Mouse (Mus musculus): ENCODE measurements around the gene Efna2. TPM values are rescaled to one million over a fixed set of nuclear protein-coding genes. Genes with fewer than 3 reads are reported as not detected.
A peak's percentile ranks its signal among the peaks of the same experiment; 100 is the strongest.

Efna2 gene
- total RNA-seq, 2 experiments from 2014 or later: 18.4 to 19.1 TPM

DNA sequence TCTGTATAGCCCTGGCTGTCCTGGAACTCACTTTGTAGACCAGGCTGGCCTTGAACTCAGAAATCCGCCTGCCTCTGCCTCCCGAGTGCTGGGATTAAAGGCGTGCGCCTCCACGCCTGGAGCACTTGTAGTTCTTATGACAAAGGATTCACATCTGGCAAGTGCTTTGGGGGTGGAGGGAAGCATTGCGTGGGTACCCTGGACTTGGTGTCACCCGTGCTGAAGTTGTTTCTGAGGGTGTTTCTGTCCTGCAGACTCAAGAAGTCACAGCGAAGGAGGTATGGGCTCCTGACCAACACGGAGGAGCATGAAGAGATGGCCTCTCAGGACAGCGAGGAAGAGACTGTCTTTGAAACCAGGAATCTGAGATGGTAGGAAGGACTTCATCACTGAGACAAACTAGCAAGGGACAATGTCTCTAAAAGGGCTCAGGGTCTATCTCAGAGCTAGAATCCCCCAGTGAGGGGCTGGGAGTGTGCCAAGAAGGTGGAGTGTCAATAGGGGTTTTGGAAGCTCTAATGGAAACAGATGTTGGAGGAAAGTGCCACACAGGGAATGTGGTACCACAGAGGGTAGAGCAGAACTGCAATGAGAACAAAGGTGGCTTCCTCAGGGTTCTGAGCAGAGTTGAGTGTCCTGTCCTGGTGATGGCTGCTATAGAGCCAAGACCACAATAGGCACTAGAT is 5.2 kb upstream of the Efna2 start:
- peak in 1 of 2 experiments; percentile 39 for DNase-seq (ENCODE audit: extremely low spot score in 1 of 2, low spot score in 2 of 2)
- intact Hi-C loops (cut with DNase I): loop anchor here (2.0 kb wide), 1 partner anchor 75 kb away; the partner anchor contains the start of gene Ndufs7

DNA sequence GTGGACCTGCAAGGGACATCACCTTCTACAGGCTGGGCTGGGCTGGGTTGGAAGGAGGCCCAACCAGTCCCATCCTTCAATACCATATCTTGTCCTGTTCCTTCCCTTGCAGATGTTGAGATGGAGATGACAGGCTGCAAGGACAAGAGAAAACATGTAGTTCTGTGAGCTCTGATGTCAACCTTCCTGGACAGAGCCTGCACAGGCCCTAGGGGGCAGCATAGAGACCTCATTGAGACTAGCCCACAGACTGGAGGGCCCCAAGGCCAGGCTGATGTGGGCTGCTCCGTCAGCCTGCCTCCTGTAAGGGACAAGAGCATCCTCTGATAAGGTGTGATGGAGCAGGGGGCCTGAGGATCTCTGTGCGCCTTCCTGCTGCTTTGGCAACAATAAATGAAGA is 4.6 kb upstream of the Efna2 start:
- intact Hi-C loops (cut with DNase I): loop anchor here (2.0 kb wide), 1 partner anchor 74 kb away; the partner anchor contains the start of gene Ndufs7
- DNase-seq (ENCODE audit: extremely low spot score in 1 of 2, low spot score in 2 of 2): peak in 1 of 2 experiments; percentile 53

DNA sequence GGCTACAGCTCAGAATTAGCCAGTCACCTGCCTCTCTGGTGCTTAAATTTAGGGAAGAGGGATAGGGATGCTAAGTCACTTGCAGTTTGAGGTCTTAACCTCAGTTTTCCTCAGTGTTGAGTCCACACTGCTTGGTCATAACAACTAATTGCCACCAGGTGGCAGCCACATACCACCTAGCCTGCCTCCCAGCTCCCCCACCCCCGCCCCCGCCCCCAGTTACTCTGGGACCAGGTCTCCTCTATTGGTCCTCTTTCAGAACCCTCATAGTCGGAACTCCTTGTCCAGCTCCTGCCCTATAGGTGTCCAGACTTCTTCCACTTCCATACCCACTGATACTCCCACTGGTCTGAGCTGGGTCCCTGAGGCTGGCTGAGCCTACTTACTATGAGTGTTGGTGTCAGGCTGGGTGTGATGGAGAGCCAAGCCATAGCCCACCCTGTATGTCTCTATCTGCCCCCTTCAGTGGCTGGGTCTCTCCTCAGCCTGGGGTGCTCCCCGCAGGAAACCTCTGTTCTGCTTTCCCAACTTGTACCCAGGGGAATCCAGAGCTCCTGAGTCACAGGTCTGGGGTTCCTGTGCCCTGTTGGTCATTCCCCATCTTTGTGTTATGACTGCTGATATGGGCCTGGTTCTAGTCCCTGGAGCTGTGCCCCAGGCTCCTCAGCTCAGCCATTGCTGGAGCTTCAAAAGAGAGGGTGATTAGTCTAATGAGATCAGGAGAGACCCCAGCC is 3.6 kb upstream of the Efna2 start:
- peak in 1 of 2 experiments; percentile 34 for DNase-seq (ENCODE audit: extremely low spot score in 1 of 2, low spot score in 2 of 2)
- intact Hi-C loops (cut with DNase I): loop anchor here (2.0 kb wide), 1 partner anchor 73 kb away; the partner anchor contains the start of gene Ndufs7

DNA sequence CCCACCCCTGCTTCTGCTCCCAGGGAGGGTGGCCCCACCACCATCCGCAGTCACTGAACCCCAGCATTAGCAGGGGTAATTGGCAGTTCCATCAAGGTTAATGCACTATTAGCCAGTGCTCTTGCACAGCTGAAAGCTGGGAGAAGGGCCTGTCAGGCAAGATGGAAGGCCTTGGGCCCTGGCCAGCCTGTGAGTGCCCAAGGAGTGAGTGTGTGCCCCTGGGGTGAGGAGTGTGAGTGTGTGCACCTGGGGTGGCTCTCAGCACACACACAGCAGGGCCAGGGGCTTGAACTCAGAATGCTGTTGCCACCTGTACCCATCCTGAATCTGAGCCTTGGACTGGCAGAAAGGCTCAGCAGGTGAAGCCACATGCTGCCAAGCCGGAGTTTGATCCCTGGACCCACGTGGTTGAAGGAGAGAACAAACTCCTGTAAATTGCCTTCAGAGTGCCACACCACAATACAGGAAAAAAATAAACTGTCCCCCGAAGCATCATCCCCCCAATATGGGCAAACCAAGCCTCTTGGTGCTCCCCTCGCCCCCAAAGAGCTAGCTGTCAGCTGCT is 2.9 kb upstream of the Efna2 start:
- DNase-seq (ENCODE audit: extremely low spot score in 1 of 2, low spot score in 2 of 2): no peak
- intact Hi-C loops (cut with DNase I): no loop called here

DNA sequence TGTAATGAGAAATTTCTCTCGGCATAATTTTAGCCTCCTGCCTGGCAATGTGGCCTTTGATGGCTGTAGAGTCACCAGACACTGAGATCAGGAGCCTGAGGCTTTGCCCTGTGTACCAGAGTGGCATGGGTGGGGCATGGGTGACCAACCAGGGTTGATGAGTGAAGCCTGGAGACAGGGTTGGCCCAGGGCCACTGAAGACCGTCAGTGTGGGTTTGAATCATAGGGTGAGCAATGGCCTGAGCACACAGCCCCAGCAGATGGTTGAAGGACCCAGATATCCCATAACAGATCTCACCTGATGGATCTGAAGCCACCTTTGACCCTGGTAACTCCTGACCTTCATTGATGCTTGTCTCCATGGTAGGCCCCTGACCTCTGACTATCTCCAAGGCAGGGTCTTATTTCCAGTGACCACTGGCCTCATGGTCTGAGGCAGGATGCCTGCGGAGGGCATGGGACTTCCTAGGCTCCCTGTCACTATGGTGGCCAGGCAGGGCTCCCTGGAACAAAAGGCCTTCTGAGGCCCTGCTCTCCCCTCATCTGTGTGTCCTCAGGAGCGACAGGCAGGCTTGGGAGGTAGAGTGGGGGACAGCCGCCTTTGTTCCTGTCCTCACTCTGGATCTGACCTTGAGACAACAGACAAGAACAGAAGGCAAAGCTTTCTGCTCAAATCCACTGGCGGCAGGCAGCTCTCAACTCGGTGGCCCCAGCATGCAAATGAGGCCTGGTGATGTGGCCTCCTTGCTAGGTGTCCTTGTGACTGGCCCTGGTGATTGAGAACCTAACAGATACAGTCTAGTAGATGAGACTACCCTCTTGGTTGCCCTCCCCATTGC is 1.6 kb upstream of the Efna2 start:
- intact Hi-C loops (cut with DNase I): no loop called here
- peak in 1 of 2 experiments; percentile 33 for DNase-seq (ENCODE audit: extremely low spot score in 1 of 2, low spot score in 2 of 2)

DNA sequence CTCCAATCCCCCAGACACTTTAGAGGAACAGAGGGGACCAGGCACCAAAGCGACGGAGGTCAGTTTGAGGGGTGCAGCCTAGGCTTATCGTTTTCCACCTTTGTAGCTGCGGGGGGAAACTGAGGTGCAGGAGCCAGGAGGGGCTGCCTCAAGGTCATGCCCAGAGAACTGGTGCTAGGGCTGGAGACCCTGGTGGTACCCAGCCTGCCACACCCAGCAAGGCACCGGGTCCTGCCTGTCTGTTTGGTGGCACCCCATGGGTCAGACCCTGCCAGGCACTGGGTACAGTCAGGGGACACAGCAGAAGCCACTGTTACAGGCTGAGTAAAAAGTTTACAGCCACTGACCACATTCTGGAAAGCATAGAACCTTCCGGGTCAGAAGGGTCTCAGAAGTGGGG is 1.0 kb downstream of the Efna2 start:
- intact Hi-C loops (cut with DNase I): no loop called here
- DNase-seq (ENCODE audit: extremely low spot score in 1 of 2, low spot score in 2 of 2): no peak

DNA sequence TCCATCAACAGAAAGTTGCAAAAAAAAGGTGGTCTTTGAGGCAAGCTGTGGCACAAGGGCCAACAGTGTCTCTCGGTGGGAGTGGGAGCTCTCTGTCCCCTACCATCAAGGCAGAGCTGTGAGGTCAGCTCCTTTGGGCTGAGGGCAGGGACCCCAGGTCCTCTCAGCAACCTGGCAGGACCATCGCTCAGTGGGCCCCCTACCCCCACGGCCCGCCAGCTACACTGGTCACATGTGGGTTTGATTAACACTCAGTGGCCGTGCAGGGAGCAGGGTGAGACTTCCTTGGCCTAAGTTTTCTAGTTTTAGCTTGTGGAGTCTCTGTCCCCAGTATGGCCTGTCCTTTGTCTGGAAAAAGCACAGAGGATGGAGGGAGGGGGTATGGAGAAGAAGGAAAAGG is 1.5 kb downstream of the Efna2 start:
- intact Hi-C loops (cut with DNase I): no loop called here
- DNase-seq (ENCODE audit: extremely low spot score in 1 of 2, low spot score in 2 of 2): no peak

DNA sequence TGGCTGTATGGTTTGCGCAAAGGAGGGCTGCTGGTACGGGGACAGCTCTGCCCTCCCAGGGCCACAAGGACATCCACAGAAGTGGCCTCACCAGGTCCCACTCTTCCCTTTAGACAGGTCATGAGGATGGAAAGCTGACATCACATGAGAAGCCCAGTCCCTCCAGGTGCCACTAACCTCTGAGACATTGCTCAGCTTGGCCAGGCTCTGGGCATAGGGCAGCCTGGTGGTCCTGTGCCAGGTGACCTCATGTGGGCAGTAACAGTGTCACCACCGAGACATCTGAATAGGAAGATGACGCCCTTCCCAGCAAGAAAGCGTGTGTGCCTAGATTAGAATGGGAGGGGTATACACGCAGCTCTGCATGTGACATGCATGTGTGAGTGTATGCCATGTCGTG is 3.3 kb downstream of the Efna2 start:
- no peak for DNase-seq (ENCODE audit: extremely low spot score in 1 of 2, low spot score in 2 of 2)
- intact Hi-C loops (cut with DNase I): no loop called here

DNA sequence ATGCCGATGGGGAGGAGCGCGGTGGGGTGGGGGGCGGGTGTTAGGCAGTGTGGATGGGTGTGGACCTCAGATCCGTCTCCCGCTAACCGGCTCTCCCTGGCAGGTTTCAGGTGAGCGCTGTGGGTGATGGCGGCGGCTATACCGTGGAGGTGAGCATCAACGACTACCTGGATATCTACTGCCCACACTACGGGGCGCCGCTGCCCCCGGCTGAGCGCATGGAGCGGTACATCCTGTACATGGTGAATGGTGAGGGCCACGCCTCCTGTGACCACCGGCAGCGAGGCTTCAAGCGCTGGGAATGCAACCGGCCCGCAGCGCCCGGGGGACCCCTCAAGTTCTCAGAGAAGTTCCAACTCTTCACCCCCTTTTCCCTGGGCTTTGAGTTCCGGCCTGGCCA is 7.4 kb downstream of the Efna2 start:
- intact Hi-C loops (cut with DNase I): no loop called here
- no peak for DNase-seq (ENCODE audit: extremely low spot score in 1 of 2, low spot score in 2 of 2)

DNA sequence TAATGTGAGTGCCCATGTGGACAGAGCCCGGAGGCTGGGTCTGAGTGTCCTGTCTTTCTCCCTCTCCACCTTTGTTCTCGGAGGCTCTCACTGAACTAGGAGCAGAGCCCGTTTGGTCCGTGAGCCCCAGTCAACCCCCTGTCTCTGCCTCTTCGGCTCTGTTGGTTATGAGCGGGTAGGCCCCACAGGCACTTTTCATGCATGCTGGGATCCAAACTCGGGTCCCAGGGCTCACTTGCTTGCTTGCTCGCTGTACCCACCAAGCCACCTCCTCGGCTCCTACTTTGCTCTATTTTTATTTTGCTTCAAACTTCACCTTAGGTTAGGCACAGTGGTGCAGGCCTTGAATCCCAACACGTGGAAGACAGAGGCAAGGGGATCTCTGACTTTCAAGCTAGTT is 8.5 kb downstream of the Efna2 start:
- intact Hi-C loops (cut with DNase I): no loop called here
- no peak for DNase-seq (ENCODE audit: extremely low spot score in 1 of 2, low spot score in 2 of 2)

DNA sequence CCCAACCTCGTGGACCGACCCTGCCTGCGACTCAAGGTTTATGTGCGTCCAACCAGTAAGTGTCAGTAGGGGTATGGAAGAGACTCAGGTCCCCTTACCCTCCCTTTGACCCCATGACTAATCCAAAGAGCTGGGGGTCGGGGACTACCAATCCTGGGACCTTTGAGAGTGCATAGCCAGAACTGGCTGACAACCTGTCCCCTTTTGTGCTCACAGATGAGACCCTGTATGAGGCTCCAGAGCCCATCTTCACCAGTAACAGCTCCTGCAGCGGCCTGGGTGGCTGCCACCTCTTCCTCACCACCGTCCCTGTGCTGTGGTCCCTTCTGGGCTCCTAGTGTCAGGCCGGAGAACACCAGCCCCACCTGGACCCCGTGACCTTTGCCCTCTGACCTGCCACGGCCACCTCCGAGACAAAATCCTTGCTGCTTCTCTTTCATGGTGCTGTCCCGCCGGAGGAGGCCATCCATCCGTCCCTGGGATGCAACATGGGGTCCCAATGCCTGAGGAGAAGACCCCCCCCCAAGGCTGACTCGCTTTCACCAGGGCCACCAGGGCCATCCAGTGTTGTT is 9.3 kb downstream of the Efna2 start:
- no peak for DNase-seq (ENCODE audit: extremely low spot score in 1 of 2, low spot score in 2 of 2)
- intact Hi-C loops (cut with DNase I): no loop called here

DNA sequence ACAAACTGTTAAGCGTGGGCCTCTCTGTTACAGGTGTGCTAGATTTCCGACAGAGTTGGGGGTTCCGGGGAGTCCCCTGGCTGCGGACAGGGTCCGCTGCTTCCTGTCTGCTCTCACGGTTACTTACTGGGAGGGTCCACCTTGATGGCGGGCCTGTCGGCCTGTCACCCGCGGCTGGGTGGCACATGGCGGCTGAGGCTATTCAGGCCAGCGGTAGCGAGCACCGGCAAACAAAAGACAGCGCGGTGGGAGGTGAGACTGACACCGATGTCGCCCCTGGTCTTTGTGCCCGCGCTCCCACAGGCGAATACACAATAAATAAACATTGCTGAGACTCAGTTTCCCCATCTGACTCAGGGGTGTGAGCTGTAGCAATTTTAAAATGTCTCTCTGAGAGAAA is 10.7 kb downstream of the Efna2 start:
- intact Hi-C loops (cut with DNase I): no loop called here
- no peak for DNase-seq (ENCODE audit: extremely low spot score in 1 of 2, low spot score in 2 of 2)

DNA sequence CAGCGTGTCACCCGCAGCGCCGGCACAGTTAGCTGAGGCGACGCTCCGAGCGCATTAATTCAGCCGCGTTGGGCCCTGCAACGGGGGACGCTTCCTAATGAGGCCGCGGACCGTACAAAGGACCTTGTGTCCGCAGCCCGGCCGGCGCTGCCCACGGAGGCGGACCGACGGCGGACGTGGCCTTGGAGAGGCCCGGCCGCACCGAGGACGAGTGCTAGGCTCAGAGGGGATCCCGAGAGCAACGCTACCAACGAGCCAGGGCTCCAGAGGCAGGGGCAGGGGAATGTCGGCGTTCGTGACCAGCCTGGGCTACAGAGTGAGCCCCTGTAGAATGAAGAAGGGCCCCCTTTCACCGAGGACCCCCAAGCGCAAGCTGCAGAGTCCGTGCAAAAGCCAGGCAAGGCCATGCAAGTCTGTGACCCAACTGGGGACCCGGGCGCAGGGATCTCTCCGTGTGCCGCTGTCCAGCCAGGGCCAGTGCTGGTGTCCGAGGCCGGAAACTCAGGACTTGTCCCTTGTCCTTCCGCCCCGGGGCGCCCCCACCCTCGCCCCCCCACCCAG is 11.3 kb downstream of the Efna2 start:
- intact Hi-C loops (cut with DNase I): no loop called here
- peak; percentile 60 to 75 for DNase-seq (ENCODE audit: extremely low spot score in 1 of 2, low spot score in 2 of 2)

DNA sequence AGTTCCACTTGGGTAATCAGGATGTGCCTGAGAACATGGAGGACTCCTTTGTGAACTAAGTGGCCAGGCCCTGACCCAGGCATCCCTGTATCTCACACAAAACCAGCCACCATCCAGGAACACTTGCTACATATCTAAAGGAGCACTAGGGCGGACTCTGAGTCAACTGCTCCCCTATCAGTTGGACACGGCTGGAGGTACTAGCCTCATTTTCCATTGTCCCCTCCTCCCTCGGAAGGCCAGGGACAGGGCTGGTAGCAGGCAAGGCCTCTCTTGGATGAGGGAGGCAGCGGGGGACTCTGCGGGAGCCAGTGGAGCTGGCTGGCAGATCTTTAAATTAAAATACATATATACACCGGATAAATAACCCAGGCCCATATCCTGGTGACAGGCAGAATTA is 14.7 kb downstream of the Efna2 start:
- intact Hi-C loops (cut with DNase I): no loop called here
- no peak for DNase-seq (ENCODE audit: extremely low spot score in 1 of 2, low spot score in 2 of 2)

DNA sequence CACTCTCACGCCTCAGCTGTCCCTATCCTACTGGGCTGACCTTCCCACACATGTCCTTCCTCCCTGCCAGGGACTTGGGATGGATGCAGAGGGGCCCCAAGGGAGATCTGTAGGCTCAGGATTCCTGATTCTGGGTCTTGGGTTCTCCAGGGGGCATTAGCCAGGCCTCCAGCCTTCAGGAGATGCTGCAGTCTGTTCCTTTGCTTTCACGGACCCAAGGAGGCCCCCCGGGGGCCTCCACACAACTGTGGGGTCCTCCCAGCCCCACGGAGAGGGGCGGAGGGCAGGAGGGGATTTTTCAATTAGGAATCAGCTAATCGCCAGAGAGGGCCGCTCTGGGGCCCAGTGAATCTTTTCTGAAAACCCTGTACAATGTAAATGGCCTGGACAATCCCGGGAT is 15.2 kb downstream of the Efna2 start:
- DNase-seq (ENCODE audit: extremely low spot score in 1 of 2, low spot score in 2 of 2): no peak
- intact Hi-C loops (cut with DNase I): no loop called here

DNA sequence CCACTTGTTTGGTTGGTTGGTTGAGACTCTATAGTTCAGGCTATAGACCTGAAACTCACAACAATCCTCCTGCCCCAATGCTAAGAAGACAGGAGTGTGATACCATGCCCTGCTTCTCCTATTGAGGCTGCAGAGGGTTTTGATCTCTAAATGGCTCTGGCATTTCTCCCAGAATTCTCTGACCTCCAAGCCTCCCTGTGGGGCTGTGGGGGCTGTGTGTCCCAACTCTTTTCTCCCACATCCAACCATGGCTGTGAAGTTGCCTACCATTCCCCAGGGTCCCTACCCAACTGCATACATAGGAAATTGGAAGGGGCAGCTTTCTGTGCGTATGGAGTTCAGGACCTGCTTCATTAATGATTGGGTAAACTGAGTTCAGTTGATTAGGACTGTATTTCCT is 16.9 kb downstream of the Efna2 start:
- intact Hi-C loops (cut with DNase I): no loop called here
- no peak for DNase-seq (ENCODE audit: extremely low spot score in 1 of 2, low spot score in 2 of 2)

DNA sequence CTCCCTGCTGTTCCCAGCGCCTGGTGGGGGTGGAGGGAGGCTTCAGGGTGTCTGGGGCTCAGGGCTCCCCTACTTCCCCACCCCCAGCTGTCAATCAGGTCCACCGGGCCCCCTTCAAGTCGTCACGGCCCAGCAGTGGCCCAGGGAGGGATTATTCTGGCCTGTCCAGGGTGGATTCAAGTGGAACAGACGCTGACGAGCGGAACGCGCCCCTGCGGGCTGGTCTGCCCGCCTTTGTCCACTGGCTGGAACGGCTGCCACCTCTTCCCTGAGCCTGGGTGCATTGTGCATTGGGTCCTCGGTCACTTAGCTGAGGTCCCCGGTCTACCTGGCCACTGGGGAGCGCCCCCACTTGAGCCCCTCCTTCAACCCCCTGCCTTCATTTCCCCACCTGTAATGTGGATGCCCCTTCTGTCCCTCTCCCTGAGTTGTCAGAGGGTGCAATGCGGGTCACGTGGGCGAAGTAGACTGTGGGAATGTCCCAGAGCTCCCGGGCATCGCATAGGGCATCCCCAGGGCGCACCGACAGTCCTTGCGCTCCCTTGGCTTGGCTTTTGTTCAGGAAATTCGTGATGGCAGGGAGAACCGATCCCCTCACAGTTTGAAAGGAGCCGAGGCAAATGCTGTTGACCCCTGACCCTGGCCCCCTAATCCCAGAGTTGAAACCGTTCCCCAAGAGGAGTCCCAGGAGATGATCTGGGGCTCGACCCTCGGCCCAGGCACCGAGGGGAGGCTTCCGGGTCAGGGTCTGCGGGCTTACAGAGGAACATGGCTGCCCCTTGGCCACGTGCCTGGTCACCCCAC is 17.7 kb downstream of the Efna2 start:
- intact Hi-C loops (cut with DNase I): no loop called here
- no peak for DNase-seq (ENCODE audit: extremely low spot score in 1 of 2, low spot score in 2 of 2)

DNA sequence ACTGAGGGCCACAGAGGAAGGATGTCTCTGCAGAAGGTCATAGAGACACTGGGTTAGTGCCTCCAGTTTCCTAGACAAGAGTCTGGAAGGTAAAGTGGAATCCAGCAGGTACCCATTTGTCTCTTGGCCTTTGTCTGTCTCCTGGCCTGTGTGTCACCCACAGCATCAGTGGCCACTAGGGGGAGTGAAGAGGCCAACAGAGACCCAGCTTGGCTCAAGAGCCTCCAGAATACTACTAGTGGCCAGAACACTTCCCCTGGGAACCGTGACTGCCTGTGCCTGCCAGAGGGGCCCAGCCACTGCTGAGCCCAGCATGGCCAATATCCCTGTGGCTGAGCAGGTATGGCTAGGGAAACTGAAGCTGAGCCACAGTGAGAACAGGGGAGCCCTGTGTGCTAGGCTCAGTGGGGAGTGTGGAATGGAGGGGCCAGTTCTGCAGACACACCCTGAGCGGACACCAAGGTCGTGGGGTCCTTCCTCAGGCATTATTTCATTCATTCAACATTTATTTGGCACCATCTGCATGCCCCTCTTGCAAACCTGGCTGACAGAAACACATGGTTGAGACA is 20.2 kb downstream of the Efna2 start:
- peak; percentile 63 to 86 for DNase-seq (ENCODE audit: extremely low spot score in 1 of 2, low spot score in 2 of 2)
- intact Hi-C loops (cut with DNase I): no loop called here
